9 mouse cellular contexts compared by ENCODE assay signal in genomic region chr11:119547951-119548591, GRCm38 (mm10). TPM values are rescaled to one million over a fixed set of nuclear protein-coding genes. Genes with fewer than 3 reads are reported as not detected.
DNase-seq lines count a peak whose midpoint lies in the region; ATAC-seq lines count a peak whose summit lies in the region.
"Had no signal": no experiment of that assay in that cellular context is flagged by ENCODE, and none has a peak within 500 bp of the region (broad histone marks: within the 10 kb centered on the region; RNA-seq: fewer than 3 reads in every experiment).

No protein-coding gene starts in this region.

- H3K27me3 ChIP-seq in hindbrain, embryonic 12.5 days, result peaks cover 98% of the 10 kb centered on the region
- peaks cover 25% of the 10 kb centered on the region for H3K27me3 ChIP-seq in midbrain, embryonic 15.5 days (replicated peaks)

- H3K4me2 ChIP-seq in hindbrain, embryonic 12.5 days (replicated peaks), result peak overlapping the region; percentile 98
- H3K4me2 ChIP-seq in midbrain, embryonic 15.5 days, result peak overlapping the region; percentile 98

- WGBS in hindbrain, embryonic 12.5 days, result under 1% methylated on average over 38 of the region's 39 CpGs
- under 1% methylated on average over 37 of the region's 39 CpGs for WGBS in midbrain, embryonic 15.5 days

- no peaks in the 10 kb centered on the region for H3K9me3 ChIP-seq in hindbrain, embryonic 12.5 days (replicated peaks)
- H3K9me3 ChIP-seq in midbrain, embryonic 15.5 days, result no peaks in the 10 kb centered on the region

- peak; percentile 59 for DNase-seq in cerebellum, adult 11 months
- no peak for DNase-seq in cerebellum, postnatal 4 days (ENCODE audit: low spot score in 2 of 2)
- DNase-seq in right cerebral cortex, postnatal 10 days (ENCODE audit: low spot score in 2 of 2), result peak; percentile 43 to 52
- DNase-seq in right cerebral cortex, postnatal 36 days (ENCODE audit: low spot score in 2 of 2), result no peak
- no peak for DNase-seq in urinary bladder, postnatal 36 days (ENCODE audit: low spot score in 2 of 2)
- DNase-seq in spleen, postnatal 4 days (ENCODE audit: low spot score in 2 of 2), result no peak

- H3K9ac ChIP-seq in hindbrain, embryonic 12.5 days, result peak overlapping the region; percentile 85
- peak overlapping the region; percentile 65 for H3K9ac ChIP-seq in midbrain, embryonic 15.5 days

- H3K4me3 ChIP-seq in hindbrain, embryonic 12.5 days, result peak overlapping the region; percentile 66
- H3K4me3 ChIP-seq in midbrain, embryonic 15.5 days, result peak overlapping the region; percentile 76

- H3K36me3 ChIP-seq in hindbrain, embryonic 12.5 days, result no peaks in the 10 kb centered on the region
- no peaks in the 10 kb centered on the region for H3K36me3 ChIP-seq in midbrain, embryonic 15.5 days (replicated peaks)

- H3K27ac ChIP-seq in hindbrain, embryonic 12.5 days, result peak overlapping the region; percentile 64
- H3K27ac ChIP-seq in midbrain, embryonic 15.5 days, result peak overlapping the region; percentile 68

- H3K4me1 ChIP-seq in hindbrain, embryonic 12.5 days, result peaks cover 88% of the 10 kb centered on the region
- H3K4me1 ChIP-seq in midbrain, embryonic 15.5 days, result peaks cover 63% of the 10 kb centered on the region

- ATAC-seq in hindbrain, embryonic 12.5 days (ENCODE audit: low FRiP score), result no peak
- peak; percentile 29; the same call in 1 of the 2 replicates for ATAC-seq in midbrain, embryonic 15.5 days (replicated peaks)

RNA-seq across cellular contexts. Expression of gene Nptx1, which starts 0.5 kb away (rescaled TPM):
- polyA plus RNA-seq in hindbrain, embryonic 12.5 days (2016; fragmentation: Nextera tagmentation; extraction: Ambion mirVana), result 14.8 and 15.2 TPM in 2 replicates
- polyA plus RNA-seq in midbrain, embryonic 15.5 days (2015; fragmentation: Nextera tagmentation; extraction: Ambion mirVana), result 13.6 and 13.7 TPM in 2 replicates
- polyA plus RNA-seq: erythroblast, embryonic 14.5 days had no signal

RNA-seq across cellular contexts. Expression of gene Rptor, which starts 54.6 kb away (rescaled TPM):
- 17.4 and 18.3 TPM in 2 replicates for polyA plus RNA-seq in hindbrain, embryonic 12.5 days (2016; fragmentation: Nextera tagmentation; extraction: Ambion mirVana)
- polyA plus RNA-seq in midbrain, embryonic 15.5 days (2015; fragmentation: Nextera tagmentation; extraction: Ambion mirVana), result 13.1 and 14.6 TPM in 2 replicates

RNA-seq across cellular contexts. Expression of gene Endov, which starts 56.9 kb away (rescaled TPM):
- polyA plus RNA-seq in hindbrain, embryonic 12.5 days (2016; fragmentation: Nextera tagmentation; extraction: Ambion mirVana), result 22.2 and 24.9 TPM in 2 replicates
- 20.7 and 22.2 TPM in 2 replicates for polyA plus RNA-seq in midbrain, embryonic 15.5 days (2015; fragmentation: Nextera tagmentation; extraction: Ambion mirVana)

Comparison
In these comparisons a context has a peak if more than half of its experiments do, and no peak if none do; other contexts are left out.
1. DNase-seq: peak in cerebellum, adult 11 months (single experiment) and right cerebral cortex, postnatal 10 days (2 of 2); none in cerebellum, postnatal 4 days (0 of 2), right cerebral cortex, postnatal 36 days (0 of 2), urinary bladder, postnatal 36 days (0 of 2) and spleen, postnatal 4 days (0 of 2).